Mouse (Mus musculus) fibroblast of lung, adult 2 months (primary cell): ENCODE measurements around the gene Nfix.

Experiments used
- DNase-seq: peaks from one replicate; pipeline ENCODE4 v3.0.0-alpha.2; 2011; ENCODE audit warnings: low read depth

The Nfix gene

DNA sequence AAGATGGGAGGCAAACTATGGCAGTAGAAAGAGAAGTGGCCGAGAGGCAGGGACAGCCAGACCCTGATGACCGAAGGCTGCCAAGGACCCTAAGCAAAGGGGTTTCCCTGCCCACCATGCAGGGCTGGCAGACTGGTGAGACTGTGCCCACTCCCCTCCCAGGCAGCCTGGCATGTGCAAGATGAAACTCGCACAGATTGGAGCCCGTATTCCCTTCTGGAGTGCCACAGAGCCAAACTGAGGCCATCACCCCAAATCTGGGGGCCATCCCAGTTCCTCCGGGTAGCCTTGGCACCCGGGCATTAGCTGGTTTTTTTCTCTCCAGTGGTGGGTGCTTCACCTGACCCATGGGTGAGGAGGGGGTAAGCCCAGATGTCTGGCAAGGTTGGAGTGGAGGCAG, 2.2 kb downstream of the Nfix start:
- DNase-seq: no peak

DNA sequence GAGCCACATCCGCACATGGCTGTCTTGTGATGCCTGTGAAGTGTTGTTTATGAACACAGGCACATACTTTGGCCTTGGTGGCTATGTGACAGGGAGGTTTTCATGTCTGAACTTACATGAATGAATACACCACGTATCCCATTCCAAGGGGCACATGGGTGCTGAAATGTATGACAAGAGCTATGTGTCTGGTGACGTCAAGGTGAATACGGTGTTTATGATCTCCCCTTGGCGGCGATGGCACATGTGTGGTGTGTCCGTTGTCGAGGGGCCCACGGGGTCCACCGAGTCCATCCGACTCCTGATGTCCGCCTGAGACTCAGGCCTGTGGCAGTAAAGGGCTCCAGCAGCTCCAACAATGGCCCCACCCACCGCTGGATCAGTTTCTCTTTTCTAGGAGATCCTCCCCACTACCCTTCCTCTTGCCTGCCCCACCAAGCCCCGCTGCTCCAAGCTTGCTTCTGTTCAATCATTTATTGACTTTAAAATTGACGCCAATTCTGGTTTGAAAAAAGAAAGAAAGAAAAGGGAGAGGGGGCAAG, 2.8 kb downstream of the Nfix start:
- DNase-seq: no peak

DNA sequence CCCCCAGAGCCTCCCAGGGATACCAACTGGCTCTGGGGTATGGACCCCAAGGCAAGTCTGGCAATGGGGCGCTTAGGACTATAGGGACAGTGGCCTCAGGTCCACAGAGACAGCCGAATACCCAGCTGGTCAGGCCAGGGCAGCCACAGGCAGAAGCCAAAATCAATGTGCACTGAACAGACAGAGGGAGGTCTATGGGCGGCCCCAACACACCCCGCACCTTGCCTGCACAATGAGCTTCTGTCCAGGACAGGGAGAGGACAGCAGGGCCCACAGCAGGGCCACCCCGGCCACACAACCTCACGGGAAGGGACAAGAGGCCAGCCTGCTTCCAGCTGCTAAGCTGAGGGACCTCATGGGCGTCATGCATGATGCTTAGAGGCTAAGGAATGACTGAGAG, 5.7 kb downstream of the Nfix start:
- peak; percentile 20 for DNase-seq

DNA sequence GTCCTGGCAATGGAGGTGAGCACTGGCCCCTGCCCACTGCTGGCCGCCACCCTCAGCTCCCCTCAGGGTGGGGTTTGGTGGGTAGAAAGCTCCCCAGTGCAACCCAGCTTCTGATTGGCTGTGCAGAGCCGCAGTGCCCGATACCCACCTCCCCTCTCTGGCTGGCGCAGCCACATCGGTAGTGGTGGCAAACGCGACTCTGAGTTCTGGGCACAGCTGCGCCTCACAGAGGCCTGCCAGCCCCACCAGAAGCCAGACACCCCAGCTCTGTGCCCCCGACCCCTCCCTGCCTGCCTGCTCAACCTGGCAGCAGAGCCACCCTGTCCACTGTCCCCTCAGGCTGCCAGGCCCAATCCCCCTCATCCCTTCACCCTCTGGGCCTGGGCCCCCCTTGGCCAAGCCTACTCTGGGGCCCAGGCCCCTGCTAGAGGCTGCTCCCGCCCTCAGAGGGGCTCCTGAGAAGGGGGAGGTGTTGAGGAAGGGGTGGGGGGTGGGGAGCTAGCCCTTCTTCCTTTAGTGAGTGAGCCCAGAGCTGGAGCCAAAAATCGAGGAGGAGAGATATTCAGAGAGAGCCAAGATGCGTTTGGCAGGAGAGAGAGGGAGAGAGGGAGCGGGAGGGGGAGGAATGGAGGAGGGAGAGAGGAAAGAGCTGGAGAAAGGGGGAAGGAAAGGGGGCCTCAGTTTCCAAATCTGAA, 6.2 kb downstream of the Nfix start:
- peak; percentile 38 for DNase-seq

DNA sequence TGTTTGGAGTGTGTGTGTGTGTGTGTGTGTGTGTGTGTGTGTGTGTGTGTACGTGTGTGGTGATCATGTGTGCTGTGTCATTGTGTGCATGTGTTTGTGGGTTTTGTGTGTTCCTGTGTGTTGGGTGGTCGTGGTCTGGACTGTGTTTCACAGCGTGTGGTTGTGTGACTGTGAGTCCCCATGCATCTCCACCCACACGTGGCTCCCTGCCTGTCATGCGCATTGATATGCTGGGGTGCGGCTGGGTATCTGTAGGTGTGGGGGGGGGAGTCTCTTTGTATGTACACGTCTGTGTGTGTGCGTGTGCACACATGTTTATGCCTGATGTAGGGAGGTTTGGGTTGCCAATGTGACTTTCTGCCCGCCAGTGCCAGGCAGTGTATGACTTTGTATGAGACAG, 7.0 kb downstream of the Nfix start:
- no peak for DNase-seq

DNA sequence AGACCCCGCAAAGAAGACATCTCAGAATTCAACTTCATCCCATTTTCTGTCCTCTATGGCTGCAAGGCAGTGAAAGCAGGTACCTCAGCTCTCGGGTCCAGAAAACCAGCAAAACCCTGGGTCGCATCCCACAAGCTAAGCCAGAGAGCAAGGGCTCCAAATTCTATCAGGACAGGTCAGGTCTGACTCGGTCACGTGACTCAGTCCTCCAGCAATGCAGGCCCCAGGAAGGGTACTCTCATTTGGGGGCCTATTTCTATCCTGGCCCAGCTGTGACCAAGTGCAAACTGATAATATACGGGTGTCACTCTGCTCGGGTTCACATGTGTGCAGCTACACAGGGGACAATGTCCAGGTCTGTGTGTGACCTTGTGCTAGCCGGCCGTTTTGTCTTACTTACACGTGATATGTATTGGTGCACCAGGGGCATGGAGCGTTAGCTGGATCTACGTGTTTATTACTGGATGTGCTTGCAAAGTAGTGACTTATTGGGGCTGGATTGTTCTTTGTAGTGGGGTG, 7.7 kb downstream of the Nfix start:
- DNase-seq: no peak

DNA sequence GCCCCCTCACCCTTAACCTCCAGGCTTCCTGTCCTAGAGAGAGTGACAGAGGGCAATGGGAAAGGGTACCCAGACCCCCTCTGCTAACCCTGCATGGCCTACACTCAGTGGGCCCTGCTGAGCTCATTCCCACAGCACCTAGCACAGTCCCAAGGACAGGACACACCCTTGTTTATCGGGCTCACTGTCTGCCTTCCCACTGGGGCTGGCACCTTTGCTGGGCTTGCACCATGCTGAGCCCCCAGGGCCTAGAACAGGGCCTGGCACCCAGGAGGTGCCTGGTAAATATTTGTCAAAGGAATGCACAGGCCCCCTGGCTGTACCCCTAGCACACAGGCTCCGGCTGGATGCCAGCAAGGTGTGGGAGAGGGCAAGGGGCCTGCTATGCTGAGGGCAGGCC, 9.6 kb downstream of the Nfix start:
- no peak for DNase-seq

DNA sequence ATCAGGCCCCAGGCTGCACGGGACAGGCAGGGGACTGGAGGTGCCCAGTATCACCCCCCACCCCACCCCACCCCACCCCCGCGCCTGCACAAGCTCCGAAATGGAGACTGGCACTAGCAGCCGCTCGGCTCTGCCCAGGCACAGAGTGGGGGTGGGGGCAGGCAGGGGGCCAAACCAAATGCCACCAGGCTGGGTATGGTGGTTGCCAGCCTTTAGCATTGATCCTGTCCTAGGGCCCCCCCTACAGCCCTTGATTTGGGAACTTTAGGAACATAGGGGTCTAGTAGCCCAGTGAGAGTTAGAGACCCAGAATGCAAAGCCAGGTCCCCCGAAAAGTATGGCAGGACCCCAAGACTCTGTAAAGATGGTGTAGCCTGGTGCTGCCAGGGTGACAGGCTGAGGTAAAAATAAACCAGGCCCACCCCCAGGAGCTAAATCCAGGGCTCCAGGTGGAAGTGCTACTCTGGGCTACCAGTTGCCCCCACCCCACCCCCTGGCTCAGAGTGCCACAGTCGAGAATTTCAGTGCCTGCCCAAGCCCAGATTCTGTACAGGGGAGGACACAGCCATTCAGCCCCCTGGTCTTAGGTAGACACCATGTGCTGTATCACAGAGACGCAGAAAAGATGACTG, 10.2 kb downstream of the Nfix start:
- no peak for DNase-seq

DNA sequence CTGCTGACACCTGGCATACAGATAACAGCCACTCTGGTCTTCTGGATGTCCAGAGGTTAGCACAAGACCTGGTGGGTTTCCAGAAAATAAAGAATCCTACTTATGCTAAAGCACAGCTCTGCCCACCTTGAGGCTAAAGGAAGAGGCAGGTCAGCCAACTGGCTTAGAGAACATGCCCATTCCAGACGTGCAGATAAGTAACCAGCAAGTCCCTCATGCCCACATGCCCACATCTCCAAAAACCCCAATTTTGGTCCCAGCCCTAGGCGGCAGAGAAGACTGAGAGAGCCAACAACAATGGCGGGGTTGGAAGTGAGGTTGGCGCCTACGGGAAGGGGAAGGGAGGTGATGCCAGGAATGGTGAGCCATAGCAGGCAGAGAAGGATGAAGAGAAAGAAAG, 10.8 kb downstream of the Nfix start:
- DNase-seq: no peak

DNA sequence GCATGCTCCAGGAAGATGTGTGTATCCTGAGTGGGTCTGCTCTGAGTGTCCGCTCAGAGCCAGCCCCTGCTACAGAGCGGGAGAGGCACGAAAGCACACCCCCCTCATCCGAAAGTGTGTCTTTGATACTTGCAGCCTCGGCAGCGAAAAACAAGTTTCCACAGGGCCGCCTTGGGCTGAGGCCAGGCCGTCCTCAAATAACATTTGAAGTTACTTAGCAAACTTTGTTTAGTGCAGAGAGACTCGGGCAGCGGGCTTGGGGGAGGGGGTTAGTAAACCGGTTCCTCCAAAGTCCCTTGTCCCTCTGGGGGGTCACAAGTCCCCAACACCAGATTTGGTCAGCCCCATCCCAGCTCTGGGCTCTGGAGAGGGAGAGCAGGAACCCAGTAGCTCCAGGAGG, 11.2 kb downstream of the Nfix start:
- DNase-seq: no peak

DNA sequence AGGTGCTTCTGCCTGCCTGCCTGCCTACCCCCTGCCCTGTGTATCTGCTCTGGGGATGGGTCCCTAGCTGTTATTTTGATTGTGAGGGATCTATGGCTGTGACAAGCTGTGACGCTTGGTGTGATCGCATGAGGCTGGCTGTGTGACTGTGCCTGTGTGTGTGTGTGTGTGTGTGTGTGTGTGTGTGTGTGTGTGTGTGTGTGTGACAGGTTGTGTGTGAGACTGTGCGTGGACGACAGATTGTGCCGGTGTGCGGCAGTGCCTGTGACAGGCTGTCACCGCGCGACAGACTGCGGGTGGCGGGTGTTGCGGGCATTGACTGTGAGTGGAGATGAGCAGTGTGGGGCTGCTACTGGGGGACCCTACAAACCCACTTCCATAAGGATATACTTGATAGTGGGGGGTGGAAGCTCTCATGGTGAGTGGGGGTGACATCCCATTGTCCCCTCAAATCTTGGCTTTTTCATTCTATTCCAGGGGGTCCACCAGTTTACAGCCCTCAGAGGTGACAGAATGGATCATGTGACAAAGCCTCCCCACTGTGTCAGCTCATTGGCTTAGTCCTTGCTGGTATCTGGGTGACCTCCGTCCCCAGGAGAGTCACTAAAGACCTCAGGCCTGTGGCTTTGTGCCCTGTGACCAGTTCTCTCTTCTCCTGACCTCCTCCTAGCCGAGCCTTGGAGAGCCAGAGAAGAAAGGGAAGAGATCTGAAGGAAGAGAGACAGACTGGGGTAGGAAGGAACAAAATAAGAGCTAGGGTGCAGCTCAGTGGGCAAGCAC, 12.4 kb downstream of the Nfix start:
- no peak for DNase-seq

DNA sequence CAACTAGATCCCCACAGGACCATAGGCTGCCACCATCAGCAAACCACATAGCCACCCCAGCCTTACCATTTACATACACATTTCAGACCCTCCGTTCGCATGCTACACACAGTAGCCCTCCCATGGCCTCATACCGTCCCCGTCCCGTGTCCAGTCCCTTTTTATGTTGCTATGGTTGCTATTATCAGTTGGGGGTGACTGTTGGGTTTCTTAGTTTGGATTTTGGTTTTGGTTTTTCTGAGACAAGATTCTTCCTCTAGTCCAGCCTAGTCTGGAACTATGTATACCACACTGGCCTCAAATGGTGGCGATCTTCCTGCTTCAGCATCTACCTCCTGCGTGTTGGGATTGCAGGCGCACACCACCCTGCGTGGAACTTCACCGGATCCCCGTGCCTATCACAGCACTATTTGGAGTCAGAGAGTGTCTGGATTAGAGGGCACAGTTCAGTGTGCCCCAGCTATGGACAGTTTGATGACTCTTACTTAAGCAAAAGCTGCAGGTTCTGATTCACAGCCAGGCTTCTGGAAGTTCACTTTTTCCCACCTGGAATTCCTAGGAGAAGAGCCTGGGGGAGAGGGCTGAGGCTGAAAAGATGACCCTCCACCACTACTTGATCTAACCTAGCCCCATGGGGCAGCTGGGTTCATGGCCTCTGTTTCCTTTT, 13.2 kb downstream of the Nfix start:
- DNase-seq: no peak

DNA sequence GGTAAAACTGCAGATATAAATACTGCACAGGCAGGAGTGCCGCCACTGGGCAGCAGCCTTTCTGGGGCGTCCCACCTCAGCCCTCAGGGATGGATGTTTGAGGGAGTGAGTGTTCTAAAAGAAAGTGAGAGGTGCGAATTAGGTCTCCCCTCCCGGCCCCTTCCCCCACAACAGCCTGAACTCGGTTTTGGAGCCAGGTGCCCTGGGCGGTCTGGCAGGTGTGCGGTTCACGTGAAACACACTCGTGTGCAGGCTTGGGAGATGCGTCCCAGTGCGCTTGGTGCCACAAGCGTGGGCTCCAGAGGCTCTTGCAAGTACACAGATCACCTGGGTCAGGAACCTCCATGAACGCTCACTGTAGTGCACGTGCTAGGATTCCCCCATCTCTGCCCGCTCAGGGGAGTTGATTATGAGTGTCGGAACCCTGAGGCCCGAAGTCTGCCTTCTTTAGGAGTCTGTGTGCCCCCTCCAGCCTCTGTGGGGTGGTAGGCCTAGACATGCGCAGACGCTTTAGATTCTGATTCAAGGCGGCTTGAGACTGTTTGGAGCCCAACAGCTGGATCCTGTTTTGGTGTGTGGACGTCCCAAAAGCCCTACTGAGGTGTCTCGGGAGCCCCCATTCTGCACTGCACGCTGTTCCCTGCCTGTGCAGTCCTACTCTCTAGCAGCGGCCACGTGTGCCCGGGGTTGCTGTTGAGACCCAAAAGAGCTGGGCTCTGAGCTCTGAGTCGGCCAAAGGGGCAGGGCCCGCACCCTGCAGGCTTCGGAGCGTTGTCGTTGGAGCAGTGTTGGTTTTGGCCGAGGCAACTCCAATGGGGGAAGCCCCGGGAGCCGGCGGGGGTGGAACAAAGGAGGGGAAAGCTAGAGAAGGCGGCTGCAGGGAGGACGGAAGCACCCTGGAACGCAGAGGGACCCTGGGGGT, 14.1 kb downstream of the Nfix start:
- DNase-seq: no peak

DNA sequence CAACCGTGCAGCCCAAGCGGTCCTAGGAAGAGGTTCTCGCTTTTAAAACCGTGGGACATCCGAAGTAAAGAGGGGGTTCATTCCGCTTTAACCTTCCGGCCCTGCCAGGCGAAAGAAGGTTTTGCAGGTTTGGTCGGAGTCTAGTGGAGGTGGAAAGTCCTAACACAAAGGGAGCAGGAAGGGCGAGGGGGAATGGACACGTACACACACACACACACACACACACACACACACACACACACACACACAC, 14.7 kb downstream of the Nfix start:
- DNase-seq: no peak

DNA sequence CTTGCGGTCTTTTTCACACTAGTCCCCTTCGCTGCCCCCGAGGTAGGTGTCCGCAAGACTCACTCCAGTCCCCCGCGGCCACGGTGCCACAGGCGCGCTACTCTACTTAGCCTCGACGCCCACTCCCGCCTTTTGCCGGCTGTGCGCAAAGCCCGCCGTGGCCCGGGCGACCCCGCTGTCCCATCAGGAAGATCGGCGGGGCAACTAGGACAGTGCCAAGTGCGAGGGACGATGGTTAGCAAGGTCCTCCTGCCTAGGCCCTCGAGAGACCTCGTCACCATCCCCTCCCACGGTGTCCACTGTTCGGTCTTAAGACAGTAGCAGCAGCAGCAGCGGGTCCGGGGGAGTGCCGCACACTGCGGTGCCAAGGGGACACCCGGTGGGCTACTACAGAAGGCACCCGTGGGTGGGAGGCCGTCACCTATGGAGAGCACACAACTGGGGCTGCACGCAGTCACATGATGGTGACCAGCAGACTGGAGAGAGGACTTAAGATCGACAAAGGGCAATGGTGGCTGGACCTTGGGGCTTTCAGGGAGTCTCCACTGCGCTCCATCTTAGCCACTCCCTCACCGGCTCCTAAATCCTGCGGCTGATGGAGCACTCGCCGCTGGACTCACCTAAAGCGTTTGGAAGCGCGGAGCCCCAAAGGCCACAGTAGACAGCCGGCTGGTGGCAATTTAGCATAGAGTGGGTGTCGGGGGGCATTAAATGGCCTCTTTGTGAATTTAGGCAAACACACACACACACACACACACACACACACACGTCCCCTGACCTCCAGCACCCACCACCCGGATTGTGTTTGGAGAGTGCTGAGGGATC, 15.3 kb downstream of the Nfix start:
- no peak for DNase-seq

DNA sequence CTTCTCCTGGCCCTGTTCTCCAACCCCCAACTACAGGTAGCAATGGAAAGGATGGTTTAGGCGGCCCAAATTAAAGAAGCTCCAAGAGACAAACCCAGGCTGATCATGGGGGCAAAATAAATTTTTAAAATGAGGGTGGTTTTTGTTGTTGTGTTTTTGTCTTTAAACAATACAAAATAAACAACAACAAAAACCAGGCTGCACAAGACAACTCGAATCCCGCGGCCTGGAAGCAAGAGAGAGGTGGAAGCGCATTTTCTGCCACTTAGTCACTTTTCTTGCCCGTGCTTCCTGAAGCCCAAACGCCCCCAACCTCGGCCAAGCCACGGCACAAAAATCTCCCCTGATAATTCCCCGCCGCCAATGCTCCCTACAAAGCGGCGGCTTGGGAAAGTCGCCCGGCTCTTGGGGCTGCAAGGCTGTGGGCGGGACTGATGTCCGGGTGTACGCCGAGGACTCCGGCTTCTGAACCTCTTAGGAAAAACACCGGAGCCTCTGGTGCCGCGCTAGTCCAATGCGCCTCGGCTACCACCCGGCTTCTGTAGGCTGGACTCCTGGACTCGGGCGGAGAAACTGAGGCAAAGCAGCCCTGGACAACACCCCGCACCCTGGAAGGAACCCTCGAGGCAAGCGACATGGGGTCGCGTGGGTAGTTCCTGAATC, 16.1 kb downstream of the Nfix start:
- no peak for DNase-seq

DNA sequence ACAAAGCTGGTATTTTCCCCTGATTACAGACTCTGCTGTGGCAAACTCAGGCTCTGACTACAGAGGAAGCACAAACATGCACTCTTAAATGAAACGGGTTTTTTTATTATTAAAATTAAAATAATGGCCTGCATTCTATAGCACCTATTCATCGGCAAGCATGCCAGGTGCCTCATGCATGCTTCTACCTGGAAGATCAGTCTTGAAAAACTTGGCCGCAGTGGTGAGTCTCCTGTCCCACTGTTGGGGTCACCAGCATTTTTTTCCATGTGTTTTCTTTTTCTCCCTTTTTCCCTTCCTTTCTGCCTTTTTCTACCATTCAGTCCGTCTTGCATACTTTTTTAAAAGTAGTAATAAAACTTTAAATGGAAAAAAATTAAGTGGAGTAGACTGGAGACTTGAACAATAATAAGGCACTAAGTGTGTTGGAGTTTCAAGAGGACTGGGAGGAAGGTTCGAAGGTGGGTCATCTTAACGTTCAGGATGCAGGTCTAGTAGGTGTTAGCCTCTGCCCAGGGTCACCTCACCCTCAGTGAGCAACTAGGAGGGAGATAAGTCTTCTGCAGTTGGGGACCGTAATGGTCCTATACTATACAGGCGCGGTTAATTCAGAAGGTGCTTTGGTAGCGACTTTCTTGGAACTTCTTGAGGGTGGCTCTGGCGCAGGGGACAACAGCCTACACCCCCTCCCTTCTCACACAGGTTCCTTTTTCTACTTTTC, 16.8 kb downstream of the Nfix start:
- DNase-seq: no peak

DNA sequence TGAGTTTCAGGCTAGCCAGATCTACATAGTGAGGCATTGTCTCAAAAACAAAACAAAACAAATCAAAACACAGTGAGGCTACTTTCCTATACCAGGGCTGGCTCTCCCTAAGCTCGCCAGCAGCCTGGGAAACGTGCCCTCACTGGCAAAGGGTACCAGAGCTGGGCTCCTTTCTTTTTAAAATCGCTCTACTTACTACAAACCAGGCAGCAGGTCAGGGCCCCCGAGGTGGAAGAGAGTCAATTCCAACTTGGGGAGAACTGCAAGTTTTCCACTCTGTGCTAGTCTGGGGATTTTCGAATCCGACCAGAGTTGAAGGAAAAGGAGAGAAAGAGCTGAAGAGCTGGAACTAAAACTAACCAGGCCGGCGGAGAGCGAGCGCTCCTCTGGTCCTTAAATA, 17.5 kb downstream of the Nfix start:
- no peak for DNase-seq
